Mouse (Mus musculus) brain, embryonic 14.5 days (tissue): ENCODE data around the gene Pnrc2.

ENCODE experiments used
- CTCF ChIP-seq: fragments of 200-500 bp; IDR thresholded peaks from 2 replicates; pipeline ENCODE4 v1.5.1; 2012; ENCODE audit warnings: inconsistent platforms, mild to moderate bottlenecking, moderate library complexity, borderline replicate concordance; ENCODE audit not compliant: insufficient read depth, insufficient read length; ENCODE audit errors: extremely low read depth
- POLR2A ChIP-seq: fragments of 200-500 bp; IDR thresholded peaks from 2 replicates; pipeline ENCODE4 v1.6.1; 2012; ENCODE audit warnings: mild to moderate bottlenecking, inconsistent platforms, borderline replicate concordance; ENCODE audit not compliant: poor library complexity, insufficient read depth, insufficient read length, severe bottlenecking; ENCODE audit errors: extremely low read depth

DNA sequence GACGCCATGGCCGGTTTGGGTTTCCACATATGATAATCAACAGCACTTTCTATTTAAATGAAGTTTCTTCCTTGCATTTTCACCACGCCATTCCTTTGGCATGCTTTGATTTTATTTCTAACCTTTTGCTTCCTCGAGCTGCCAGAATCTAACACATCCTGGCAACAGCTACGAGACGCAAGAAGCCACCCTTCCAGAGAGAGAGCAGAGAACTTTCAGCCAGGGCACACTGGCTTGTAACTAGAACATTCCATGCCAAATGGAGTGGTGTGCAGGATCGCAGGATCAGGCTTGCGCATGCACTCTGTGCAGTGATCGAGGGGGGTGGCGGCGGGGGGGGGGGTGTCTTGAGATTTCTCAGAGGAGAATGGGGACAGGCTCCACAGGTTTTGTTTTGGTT lies 41.6 kb downstream of the Pnrc2 start:
- TF ChIP-seq CTCF (no peak), POLR2A (no peak)
